Mouse (Mus musculus): Measurements from ENCODE around the gene Gm6509. TPM values are rescaled to one million over a fixed set of nuclear protein-coding genes. Genes with fewer than 3 reads are reported as not detected.

Gene Gm6509
- not detected in 2 replicates for polyA plus RNA-seq (2021; fragmentation: Nextera tagmentation)
- long read RNA-seq, experiment 1, result 0 reads
- long read RNA-seq, experiment 2, result 0 reads

DNA sequence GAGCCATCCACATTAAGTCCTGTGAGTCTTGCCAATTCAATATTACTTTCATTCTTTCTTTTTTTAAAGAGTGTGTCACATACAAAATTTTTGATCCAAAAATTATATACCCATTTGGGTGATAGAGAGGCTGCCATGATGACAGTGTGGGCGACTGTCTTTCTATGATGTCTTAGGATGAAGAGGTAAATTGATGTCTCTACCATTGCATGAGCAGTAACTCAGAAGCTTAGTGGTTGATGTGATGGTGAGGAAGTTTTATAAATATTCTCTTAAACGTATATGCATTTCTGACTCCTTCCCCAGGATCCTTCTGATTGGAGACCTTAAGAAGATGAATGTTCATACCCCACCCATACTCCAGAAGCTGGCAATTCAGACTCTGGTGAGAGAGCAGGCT is at the start of gene Gm6509:
Gene Gm6509 (plus strand): TSS at position 301 of the 400 bp plus-strand sequence.

DNA sequence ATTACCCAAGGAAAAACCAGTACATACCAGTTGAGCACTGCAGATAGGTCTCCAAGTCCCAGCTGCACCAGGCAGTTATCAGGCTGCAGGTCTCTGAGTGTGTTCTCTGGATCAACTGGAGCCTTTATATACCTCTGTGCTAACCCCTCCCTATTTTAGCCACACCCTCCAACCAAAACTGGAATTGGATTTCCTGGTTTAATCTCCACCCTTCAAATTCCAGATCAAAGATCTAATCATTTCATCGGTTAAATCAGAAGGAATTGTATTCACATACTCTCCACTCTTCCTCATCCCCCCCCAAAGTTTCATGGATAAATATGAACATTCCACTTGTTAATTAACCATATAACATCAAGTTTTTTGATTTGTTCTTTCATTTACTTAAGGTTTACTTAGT is 7.5 kb upstream of the Gm6509 start, which contains the start of gene Gm3147:
Gene Gm3147 (minus strand): TSS at position 101 of the 400 bp plus-strand sequence.

DNA sequence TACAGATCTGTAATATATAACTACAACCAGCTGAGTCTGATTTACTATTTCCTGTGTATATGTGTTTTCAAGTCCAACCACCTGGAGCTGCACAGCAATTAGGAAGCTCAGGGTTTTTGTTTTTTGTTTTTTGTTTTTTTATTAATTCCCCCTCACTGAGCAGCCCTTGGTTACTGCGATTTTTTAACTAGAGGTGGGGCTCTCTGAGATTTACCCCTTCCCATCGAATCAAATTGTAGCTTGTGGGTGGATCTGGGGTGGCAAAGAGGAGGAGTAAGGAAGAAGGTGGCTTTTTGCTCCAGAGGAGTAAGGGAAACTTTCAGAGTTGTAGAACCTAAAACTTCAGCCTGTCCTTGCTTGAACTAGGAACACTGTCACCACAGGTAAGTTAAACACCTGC is 24.3 kb downstream of the Gm6509 start, which contains the start of gene Gm6205:
Gene Gm6205 (plus strand): TSS at position 301 of the 400 bp plus-strand sequence.

Other genes with a start within 250 kb of the Gm6509 start
- not detected in 2 replicates for gene Gm7682, start 178.2 kb upstream of the Gm6509 start, polyA plus RNA-seq (2021; fragmentation: Nextera tagmentation)
- gene Gm3139, start 97.7 kb upstream of the Gm6509 start, polyA plus RNA-seq (2021; fragmentation: Nextera tagmentation), result not detected in 2 replicates
- gene Gm3147, start 7.6 kb upstream of the Gm6509 start, polyA plus RNA-seq (2021; fragmentation: Nextera tagmentation), result not detected in 2 replicates
- not detected in 2 replicates for gene Gm6205, start 24.4 kb downstream of the Gm6509 start, polyA plus RNA-seq (2021; fragmentation: Nextera tagmentation)
- gene Gm3183, start 241.5 kb downstream of the Gm6509 start, polyA plus RNA-seq (2021; fragmentation: Nextera tagmentation), result not detected in 2 replicates